Mouse (Mus musculus) T-helper 1 cell (primary cell): ENCODE data around the gene D930048N14Rik.
"Not testable (repeated sequence)": the region's sequence is repeated elsewhere in the genome, so short reads cannot be mapped to it uniquely, and the experiment has no call there.

ENCODE experiments used
- in situ Hi-C: fragments of 300-600 bp; cut with MboI, MseI; formaldehyde crosslinking; loops from one replicate; pipeline ENCODE4 v1.15.1; 2025; ENCODE audit warnings: high pct_unique_total_duplicates

Gene D930048N14Rik

GRCm38 (mm10) chr11:51627425-51627824, 23.3 kb upstream of the D930048N14Rik start:
- in situ Hi-C loops: no loop called here

DNA sequence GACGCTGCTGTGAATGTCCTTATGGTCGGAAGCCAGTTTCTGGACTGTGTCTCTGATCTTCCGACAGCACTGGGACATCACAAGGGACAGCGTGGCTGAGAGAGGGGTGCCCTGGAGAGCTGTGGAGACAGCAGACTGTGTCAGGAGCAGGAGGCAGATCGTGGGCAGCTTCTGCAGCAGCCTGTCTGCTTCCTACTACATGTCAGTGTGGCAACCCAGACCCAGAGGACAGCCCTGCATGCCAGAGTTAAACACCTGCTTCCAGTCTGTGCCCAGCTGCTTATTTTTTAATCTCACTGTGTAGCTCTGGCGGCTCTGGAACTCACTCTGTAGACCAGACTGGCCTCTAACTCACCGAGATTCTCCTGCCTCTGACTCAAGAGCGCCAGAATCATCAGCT, 22.8 kb upstream of the D930048N14Rik start:
- in situ Hi-C loops: no loop called here

GRCm38 (mm10) chr11:51629651-51630314, 21.0 kb upstream of the D930048N14Rik start:
- in situ Hi-C loops: no loop called here

- in situ Hi-C loops: no loop called here
These were observed 18.5 kb upstream of the D930048N14Rik start for GRCm38 (mm10) chr11:51632130-51632753.

DNA sequence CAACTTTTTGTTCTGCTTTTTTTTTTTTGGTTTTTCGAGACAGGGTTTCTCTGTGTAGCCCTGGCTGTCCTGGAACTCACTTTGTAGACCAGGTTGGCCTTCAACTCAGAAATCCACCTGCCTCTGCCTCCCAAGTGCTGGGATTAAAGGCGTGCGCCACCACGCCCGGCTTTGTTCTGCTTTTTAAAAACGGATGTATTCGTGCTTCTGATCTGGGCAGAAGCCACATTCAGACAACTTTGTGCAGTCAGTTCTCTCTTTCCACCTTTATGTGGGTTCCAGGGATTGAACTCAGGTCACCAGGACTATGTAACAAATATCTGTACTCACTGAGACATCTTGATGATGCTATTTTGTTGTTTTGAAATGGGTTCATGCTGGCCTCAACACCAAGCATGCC, 17.6 kb upstream of the D930048N14Rik start:
- in situ Hi-C loops: not testable (repeated sequence)

GRCm38 (mm10) chr11:51633721-51634120, 17.0 kb upstream of the D930048N14Rik start:
- in situ Hi-C loops: no loop called here

DNA sequence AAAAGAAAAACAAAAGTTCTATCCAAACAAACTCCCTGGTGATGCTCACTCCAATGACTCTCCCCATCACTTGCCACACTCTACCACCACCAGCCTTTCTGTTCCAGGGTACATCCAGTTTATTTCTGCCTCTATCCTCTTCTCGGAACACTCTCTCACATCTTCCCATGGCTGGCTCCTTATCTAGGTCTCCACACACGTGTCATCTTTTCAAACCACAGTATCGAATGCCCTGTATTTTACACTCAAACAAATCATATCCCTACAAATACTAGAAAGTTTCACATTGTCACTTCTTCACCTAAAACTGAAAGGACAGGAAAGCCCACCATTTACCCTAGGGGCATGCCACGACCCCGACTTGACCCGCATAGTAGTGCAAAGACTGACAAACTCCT, 15.6 kb upstream of the D930048N14Rik start:
- in situ Hi-C loops: no loop called here

- in situ Hi-C loops: no loop called here
These were observed 15.0 kb upstream of the D930048N14Rik start, which contains the start of gene Rmnd5b for GRCm38 (mm10) chr11:51635525-51636322. Rmnd5b (minus strand) TSS chr11:51635896.

- in situ Hi-C loops: no loop called here
These were observed 14.4 kb upstream of the D930048N14Rik start for GRCm38 (mm10) chr11:51636323-51636684.

GRCm38 (mm10) chr11:51637971-51638414, 12.8 kb upstream of the D930048N14Rik start:
- in situ Hi-C loops: no loop called here

- in situ Hi-C loops: no loop called here
These were observed 12.3 kb upstream of the D930048N14Rik start for GRCm38 (mm10) chr11:51638497-51638896.

GRCm38 (mm10) chr11:51640748-51641147, 10.0 kb upstream of the D930048N14Rik start:
- in situ Hi-C loops: loop anchor here (5.0 kb wide), 1 partner anchor 42 kb away; no protein-coding TSS in a partner anchor

DNA sequence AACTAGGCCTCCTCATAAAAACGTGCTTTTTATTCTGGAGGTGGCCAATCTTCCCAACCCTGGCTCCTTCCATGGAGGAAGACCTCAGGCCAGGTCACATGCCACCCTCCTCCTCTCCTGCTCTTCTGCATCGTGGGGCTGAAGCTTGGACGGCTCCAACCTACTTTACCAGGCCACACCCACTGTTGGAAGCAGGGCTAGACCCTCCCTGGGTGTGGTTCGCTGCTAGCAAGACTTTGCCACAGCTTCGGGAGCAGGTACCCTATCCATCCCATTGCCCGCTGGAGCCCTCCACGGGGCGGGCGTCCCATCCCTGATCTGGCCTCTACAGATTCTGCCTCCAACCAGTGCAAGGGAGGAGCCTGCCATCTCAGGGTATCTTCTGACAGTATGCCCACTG, 7.6 kb upstream of the D930048N14Rik start:
- in situ Hi-C loops: loop anchor here (5.0 kb wide), 1 partner anchor 39 kb away; no protein-coding TSS in a partner anchor

DNA sequence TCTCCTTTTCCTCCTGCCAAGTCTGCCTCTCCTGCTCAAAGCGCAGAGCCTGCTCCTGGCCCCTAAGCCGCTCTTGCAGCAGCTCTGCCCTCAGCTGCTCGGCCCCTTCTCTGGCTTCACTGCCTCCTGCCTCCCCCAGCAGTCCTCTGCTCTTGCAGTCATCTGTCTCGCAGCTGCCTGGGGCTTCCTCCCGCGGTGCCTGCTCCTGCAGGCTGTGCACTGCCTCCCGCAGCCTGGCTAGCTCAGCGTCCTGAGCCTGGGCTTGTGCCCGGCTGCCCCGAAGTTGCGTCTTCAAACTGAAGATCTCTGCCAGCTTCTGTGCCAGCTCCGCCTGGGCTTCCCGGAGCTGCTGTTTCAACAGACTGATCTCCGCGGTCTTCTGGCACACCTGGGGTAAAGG, 7.0 kb upstream of the D930048N14Rik start:
- in situ Hi-C loops: loop anchor here (5.0 kb wide), 1 partner anchor 39 kb away; no protein-coding TSS in a partner anchor

GRCm38 (mm10) chr11:51644217-51644616, 6.5 kb upstream of the D930048N14Rik start:
- in situ Hi-C loops: loop anchor here (5.0 kb wide), 1 partner anchor 38 kb away; no protein-coding TSS in a partner anchor

GRCm38 (mm10) chr11:51645293-51645692, 5.5 kb upstream of the D930048N14Rik start:
- in situ Hi-C loops: no loop called here

GRCm38 (mm10) chr11:51646245-51646644, 4.5 kb upstream of the D930048N14Rik start:
- in situ Hi-C loops: no loop called here

DNA sequence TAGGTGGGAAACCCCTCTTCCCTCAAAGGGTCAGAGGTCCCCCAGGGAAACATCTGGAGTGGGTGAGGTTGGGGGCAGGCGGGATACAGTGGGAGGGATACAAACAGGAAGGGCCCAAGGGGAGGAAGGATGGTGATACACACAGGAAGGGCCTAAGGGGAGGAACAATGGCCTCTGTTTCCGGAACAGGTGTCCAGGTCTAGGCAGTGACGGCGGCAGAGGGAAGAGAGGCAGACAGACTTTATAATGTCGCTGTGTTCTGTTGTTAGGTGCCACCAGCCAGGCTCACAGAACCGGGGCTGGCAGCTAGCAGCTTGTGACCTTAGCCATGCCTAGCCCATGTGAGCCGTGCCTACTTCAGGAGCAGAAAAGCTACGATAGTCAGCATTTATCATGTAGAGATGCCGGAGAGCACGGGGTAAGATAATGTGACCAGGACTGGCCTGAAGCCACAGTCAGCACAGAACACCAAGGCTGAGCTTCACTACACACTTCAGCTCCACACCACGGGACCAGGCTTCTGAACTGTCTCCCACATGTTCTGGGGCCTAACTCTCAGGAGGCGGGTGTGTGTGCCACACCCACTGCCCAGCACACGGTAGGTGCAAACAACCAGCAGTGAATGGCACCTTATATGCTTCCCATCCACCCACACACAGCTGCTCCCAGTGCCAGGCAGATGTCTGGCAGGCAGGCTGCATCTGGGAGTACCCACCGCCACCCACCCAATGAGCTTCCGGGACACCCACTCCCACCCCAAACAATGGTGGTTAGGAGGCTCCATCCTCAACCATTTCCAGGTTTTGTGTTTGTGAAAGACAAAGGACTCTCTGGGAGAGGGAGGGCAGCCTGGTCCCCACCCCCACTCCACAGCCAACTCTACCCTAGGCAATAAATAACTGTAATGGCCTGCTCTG, 3.7 kb upstream of the D930048N14Rik start:
- in situ Hi-C loops: no loop called here

- in situ Hi-C loops: no loop called here
These were observed 2.2 kb upstream of the D930048N14Rik start for GRCm38 (mm10) chr11:51648566-51648965.

DNA sequence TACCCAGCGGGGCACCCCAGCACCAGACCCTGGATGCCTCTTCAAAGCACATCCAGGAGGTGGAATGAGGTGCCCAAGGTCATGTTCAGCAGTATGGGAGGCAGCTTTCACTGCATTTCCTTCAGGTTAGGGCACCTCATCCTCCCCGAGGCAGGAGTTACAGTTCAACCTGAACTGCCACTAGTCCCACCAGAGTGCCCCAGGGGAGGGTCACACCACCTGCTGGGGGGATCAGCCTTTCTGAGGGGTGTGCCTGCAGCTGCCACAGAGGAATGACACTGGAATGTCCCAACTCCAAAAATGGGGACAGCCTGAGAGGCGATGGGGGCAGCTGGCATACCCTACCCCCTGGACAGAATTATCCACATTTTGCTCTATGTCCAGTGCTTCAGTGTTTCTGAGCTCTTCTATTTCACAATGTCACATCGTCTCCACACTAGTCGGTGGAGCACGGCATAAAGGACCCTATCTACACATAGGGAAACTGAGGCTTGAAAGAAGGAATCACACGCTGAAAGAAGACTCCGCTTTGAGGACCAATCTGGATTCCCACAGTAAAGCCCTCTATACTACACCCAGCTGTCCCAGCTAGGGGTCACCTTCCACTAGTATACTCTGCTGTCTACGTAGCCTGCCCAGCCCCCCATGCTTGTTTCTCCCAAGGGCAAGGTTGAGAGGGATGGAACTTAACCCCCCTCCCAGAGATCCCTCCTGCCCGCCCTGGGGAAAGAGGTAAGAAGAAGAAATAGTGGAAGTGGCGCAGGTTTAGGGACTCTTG, 1.5 kb upstream of the D930048N14Rik start:
- in situ Hi-C loops: no loop called here

GRCm38 (mm10) chr11:51649889-51650199, 910 bp upstream of the D930048N14Rik start:
- in situ Hi-C loops: no loop called here
